Mouse (Mus musculus): ENCODE measurements around the gene Kpna1. TPM values are rescaled to one million over a fixed set of nuclear protein-coding genes. Genes with fewer than 3 reads are reported as not detected.

Kpna1 gene
- polyA plus RNA-seq, 1 experiment = 14.8 TPM

- H3K79me2 ChIP-seq (ENCODE audit: control insufficient read depth, insufficient read depth) = peaks cover 26% of the 10 kb centered on the region
- H3K36me3 ChIP-seq (ENCODE audit: control insufficient read depth, insufficient read depth) = no peaks in the 10 kb centered on the region
- H3ac ChIP-seq (ENCODE audit: control insufficient read depth, insufficient read length) = no peak overlapping the region
- no peak overlapping the region for H3K4me3 ChIP-seq
- H3K27me3 ChIP-seq (ENCODE audit: control insufficient read depth, insufficient read depth, insufficient read length) = no peaks in the 10 kb centered on the region
- TF ChIP-seq CEBPB (IDR thresholded peaks at IDR 0.05; ENCODE audit: insufficient read depth, poor library complexity, severe bottlenecking) (peak; percentile 72; the same call in 1 of the 2 replicates), E2F4 (IDR thresholded peaks at IDR 0.05; ENCODE audit: insufficient read depth) (peak; percentile 67), POLR2AphosphoS2 (IDR thresholded peaks at IDR 0.05; ENCODE audit: insufficient read length, low read depth) (no peak), MYOD1 (IDR thresholded peaks at IDR 0.05; ENCODE audit: control insufficient read depth in 1 of 3, insufficient read length in 2 of 3, low read depth in 2 of 3) (no peak), TCF12 (IDR thresholded peaks at IDR 0.05; ENCODE audit: insufficient read depth, poor library complexity, severe bottlenecking) (peak; percentile 66)
- H3K4me2 ChIP-seq (ENCODE audit: low read depth) = no peak overlapping the region
Measured at GRCm38 (mm10) chr16:35981363-35981821, 2.8 kb downstream of the Kpna1 start.

GRCm38 (mm10) chr16:35982506-35982901 is 4.0 kb downstream of the Kpna1 start:
- H3K27me3 ChIP-seq (ENCODE audit: control insufficient read depth, insufficient read depth, insufficient read length) = no peaks in the 10 kb centered on the region
- peak overlapping the region; percentile 37 for H3K4me3 ChIP-seq
- no peak for TF ChIP-seq POLR2AphosphoS2 (IDR thresholded peaks at IDR 0.05; ENCODE audit: insufficient read length, low read depth)
- no peak for TF ChIP-seq CEBPB (IDR thresholded peaks at IDR 0.05; ENCODE audit: insufficient read depth, poor library complexity, severe bottlenecking)
- TF ChIP-seq MAX (IDR thresholded peaks at IDR 0.05; ENCODE audit: low read depth) = no peak
- TF ChIP-seq POLR2A (IDR thresholded peaks at IDR 0.05; ENCODE audit: insufficient read length, low read depth) = no peak
- no peak for TF ChIP-seq E2F4 (IDR thresholded peaks at IDR 0.05; ENCODE audit: insufficient read depth)
- TF ChIP-seq TCF3 (IDR thresholded peaks at IDR 0.05; ENCODE audit: insufficient read length, low read depth) = no peak
- TF ChIP-seq MYOG (IDR thresholded peaks at IDR 0.05; ENCODE audit: control insufficient read depth in 1 of 3, insufficient read depth in 1 of 3, insufficient read length in 2 of 3, low read depth in 2 of 3) = no peak
- TF ChIP-seq SRF (IDR thresholded peaks at IDR 0.05; ENCODE audit: control insufficient read depth, insufficient read length, low read depth) = no peak
- TF ChIP-seq USF1 (IDR thresholded peaks at IDR 0.05; ENCODE audit: low read depth) = no peak
- TF ChIP-seq TCF12 (IDR thresholded peaks at IDR 0.05; ENCODE audit: insufficient read depth, poor library complexity, severe bottlenecking) = no peak
- TF ChIP-seq MYOD1 (IDR thresholded peaks at IDR 0.05; ENCODE audit: control insufficient read depth in 1 of 3, insufficient read length in 2 of 3, low read depth in 2 of 3) = no peak
- TF ChIP-seq REST (IDR thresholded peaks at IDR 0.05; ENCODE audit: insufficient read depth, insufficient read length) = no peak
- no peak overlapping the region for H3ac ChIP-seq (ENCODE audit: control insufficient read depth, insufficient read length)
- peaks cover 37% of the 10 kb centered on the region for H3K79me2 ChIP-seq (ENCODE audit: control insufficient read depth, insufficient read depth)
- H3K4me2 ChIP-seq (ENCODE audit: low read depth) = peak overlapping the region; percentile 79
- no peaks in the 10 kb centered on the region for H3K36me3 ChIP-seq (ENCODE audit: control insufficient read depth, insufficient read depth)

- H3K36me3 ChIP-seq (ENCODE audit: control insufficient read depth, insufficient read depth) = no peaks in the 10 kb centered on the region
- TF ChIP-seq REST (IDR thresholded peaks at IDR 0.05; ENCODE audit: insufficient read depth, insufficient read length) (peak; percentile 23), MYOD1 (IDR thresholded peaks at IDR 0.05; ENCODE audit: control insufficient read depth in 1 of 3, insufficient read length in 2 of 3, low read depth in 2 of 3) (peak in 1 of 3 experiments; percentile 32), POLR2A (IDR thresholded peaks at IDR 0.05; ENCODE audit: insufficient read length, low read depth) (peak; percentile 96), CEBPB (IDR thresholded peaks at IDR 0.05; ENCODE audit: insufficient read depth, poor library complexity, severe bottlenecking) (peak; percentile 44; the same call in 1 of the 2 replicates), SRF (IDR thresholded peaks at IDR 0.05; ENCODE audit: control insufficient read depth, insufficient read length, low read depth) (no peak), E2F4 (IDR thresholded peaks at IDR 0.05; ENCODE audit: insufficient read depth) (no peak), POLR2AphosphoS2 (IDR thresholded peaks at IDR 0.05; ENCODE audit: insufficient read length, low read depth) (peak; percentile 89), TCF3 (IDR thresholded peaks at IDR 0.05; ENCODE audit: insufficient read length, low read depth) (no peak), USF1 (IDR thresholded peaks at IDR 0.05; ENCODE audit: low read depth) (no peak), MAX (IDR thresholded peaks at IDR 0.05; ENCODE audit: low read depth) (no peak)
- peak overlapping the region; percentile 95 for H3ac ChIP-seq (ENCODE audit: control insufficient read depth, insufficient read length)
- peaks cover 42% of the 10 kb centered on the region for H3K79me2 ChIP-seq (ENCODE audit: control insufficient read depth, insufficient read depth)
- peak overlapping the region; percentile 79 for H3K4me2 ChIP-seq (ENCODE audit: low read depth)
- H3K27me3 ChIP-seq (ENCODE audit: control insufficient read depth, insufficient read depth, insufficient read length) = no peaks in the 10 kb centered on the region
- peak overlapping the region; percentile 37 for H3K4me3 ChIP-seq
Measured at GRCm38 (mm10) chr16:35982902-35983516, 4.5 kb downstream of the Kpna1 start.

- H3K79me2 ChIP-seq (ENCODE audit: control insufficient read depth, insufficient read depth) = peaks cover 48% of the 10 kb centered on the region
- TF ChIP-seq POLR2A (IDR thresholded peaks at IDR 0.05; ENCODE audit: insufficient read length, low read depth) = no peak
- no peak for TF ChIP-seq CEBPB (IDR thresholded peaks at IDR 0.05; ENCODE audit: insufficient read depth, poor library complexity, severe bottlenecking)
- no peak for TF ChIP-seq MYOD1 (IDR thresholded peaks at IDR 0.05; ENCODE audit: control insufficient read depth in 1 of 3, insufficient read length in 2 of 3, low read depth in 2 of 3)
- no peak for TF ChIP-seq MAX (IDR thresholded peaks at IDR 0.05; ENCODE audit: low read depth)
- TF ChIP-seq REST (IDR thresholded peaks at IDR 0.05; ENCODE audit: insufficient read depth, insufficient read length) = no peak
- no peak for TF ChIP-seq E2F4 (IDR thresholded peaks at IDR 0.05; ENCODE audit: insufficient read depth)
- TF ChIP-seq MYOG (IDR thresholded peaks at IDR 0.05; ENCODE audit: control insufficient read depth in 1 of 3, insufficient read depth in 1 of 3, insufficient read length in 2 of 3, low read depth in 2 of 3) = no peak
- TF ChIP-seq TCF12 (IDR thresholded peaks at IDR 0.05; ENCODE audit: insufficient read depth, poor library complexity, severe bottlenecking) = no peak
- TF ChIP-seq TCF3 (IDR thresholded peaks at IDR 0.05; ENCODE audit: insufficient read length, low read depth) = no peak
- TF ChIP-seq USF1 (IDR thresholded peaks at IDR 0.05; ENCODE audit: low read depth) = no peak
- no peak for TF ChIP-seq POLR2AphosphoS2 (IDR thresholded peaks at IDR 0.05; ENCODE audit: insufficient read length, low read depth)
- no peak for TF ChIP-seq SRF (IDR thresholded peaks at IDR 0.05; ENCODE audit: control insufficient read depth, insufficient read length, low read depth)
- H3K36me3 ChIP-seq (ENCODE audit: control insufficient read depth, insufficient read depth) = no peaks in the 10 kb centered on the region
Measured at GRCm38 (mm10) chr16:35983517-35984101, 5.1 kb downstream of the Kpna1 start.

More at GRCm38 (mm10) chr16:35983517-35984101, 5.1 kb downstream of the Kpna1 start:
- Histone ChIP-seq H3ac (ENCODE audit: control insufficient read depth, insufficient read length) (peak overlapping the region; percentile 95), H3K4me3 (peak overlapping the region; percentile 37), H3K27me3 (ENCODE audit: control insufficient read depth, insufficient read depth, insufficient read length) (no peaks in the 10 kb centered on the region), H3K4me2 (ENCODE audit: low read depth) (peak overlapping the region; percentile 81)
